Mouse (Mus musculus): Measurements from ENCODE around the gene Cdx2. TPM values are rescaled to one million over a fixed set of nuclear protein-coding genes. Genes with fewer than 3 reads are reported as not detected.

The Cdx2 gene
- polyA plus RNA-seq, 1 experiment: not detected

GRCm38 (mm10) chr5:147331547-147331946 is 24.5 kb upstream of the Cdx2 start:
- H3K4me3 ChIP-seq: no peak overlapping the region
- no peaks in the 10 kb centered on the region for H3K27me3 ChIP-seq (ENCODE audit: control insufficient read depth, insufficient read depth, insufficient read length)
- H3K4me2 ChIP-seq (ENCODE audit: low read depth): no peak overlapping the region
- H3ac ChIP-seq (ENCODE audit: control insufficient read depth, insufficient read length): no peak overlapping the region
- H3K36me3 ChIP-seq (ENCODE audit: control insufficient read depth, insufficient read depth): no peaks in the 10 kb centered on the region
- no peak for TF ChIP-seq TCF12 (IDR thresholded peaks at IDR 0.05; ENCODE audit: insufficient read depth, poor library complexity, severe bottlenecking)
- no peak for TF ChIP-seq USF1 (IDR thresholded peaks at IDR 0.05; ENCODE audit: low read depth)
- no peak for TF ChIP-seq POLR2AphosphoS2 (IDR thresholded peaks at IDR 0.05; ENCODE audit: insufficient read length, low read depth)
- no peak for TF ChIP-seq SRF (IDR thresholded peaks at IDR 0.05; ENCODE audit: control insufficient read depth, insufficient read length, low read depth)
- TF ChIP-seq E2F4 (IDR thresholded peaks at IDR 0.05; ENCODE audit: insufficient read depth): no peak
- TF ChIP-seq MYOD1 (IDR thresholded peaks at IDR 0.05; ENCODE audit: control insufficient read depth in 1 of 3, insufficient read length in 2 of 3, low read depth in 2 of 3): no peak
- TF ChIP-seq MYOG (IDR thresholded peaks at IDR 0.05; ENCODE audit: control insufficient read depth in 1 of 3, insufficient read depth in 1 of 3, insufficient read length in 2 of 3, low read depth in 2 of 3): no peak
- no peak for TF ChIP-seq POLR2A (IDR thresholded peaks at IDR 0.05; ENCODE audit: insufficient read length, low read depth)
- TF ChIP-seq CEBPB (IDR thresholded peaks at IDR 0.05; ENCODE audit: insufficient read depth, poor library complexity, severe bottlenecking): no peak
- TF ChIP-seq MAX (IDR thresholded peaks at IDR 0.05; ENCODE audit: low read depth): no peak
- no peak for TF ChIP-seq REST (IDR thresholded peaks at IDR 0.05; ENCODE audit: insufficient read depth, insufficient read length)
- TF ChIP-seq TCF3 (IDR thresholded peaks at IDR 0.05; ENCODE audit: insufficient read length, low read depth): no peak
- no peaks in the 10 kb centered on the region for H3K79me2 ChIP-seq (ENCODE audit: control insufficient read depth, insufficient read depth)

- Histone ChIP-seq H3K4me3 (no peak overlapping the region), H3K79me2 (ENCODE audit: control insufficient read depth, insufficient read depth) (no peaks in the 10 kb centered on the region), H3ac (ENCODE audit: control insufficient read depth, insufficient read length) (no peak overlapping the region), H3K4me2 (ENCODE audit: low read depth) (no peak overlapping the region), H3K27me3 (ENCODE audit: control insufficient read depth, insufficient read depth, insufficient read length) (no peaks in the 10 kb centered on the region), H3K36me3 (ENCODE audit: control insufficient read depth, insufficient read depth) (no peaks in the 10 kb centered on the region)
- TF ChIP-seq POLR2AphosphoS2 (IDR thresholded peaks at IDR 0.05; ENCODE audit: insufficient read length, low read depth) (no peak), POLR2A (IDR thresholded peaks at IDR 0.05; ENCODE audit: insufficient read length, low read depth) (no peak), TCF12 (IDR thresholded peaks at IDR 0.05; ENCODE audit: insufficient read depth, poor library complexity, severe bottlenecking) (no peak), E2F4 (IDR thresholded peaks at IDR 0.05; ENCODE audit: insufficient read depth) (no peak), MYOD1 (IDR thresholded peaks at IDR 0.05; ENCODE audit: control insufficient read depth in 1 of 3, insufficient read length in 2 of 3, low read depth in 2 of 3) (no peak), REST (IDR thresholded peaks at IDR 0.05; ENCODE audit: insufficient read depth, insufficient read length) (no peak), SRF (IDR thresholded peaks at IDR 0.05; ENCODE audit: control insufficient read depth, insufficient read length, low read depth) (no peak), TCF3 (IDR thresholded peaks at IDR 0.05; ENCODE audit: insufficient read length, low read depth) (no peak), MYOG (IDR thresholded peaks at IDR 0.05; ENCODE audit: control insufficient read depth in 1 of 3, insufficient read depth in 1 of 3, insufficient read length in 2 of 3, low read depth in 2 of 3) (no peak), MAX (IDR thresholded peaks at IDR 0.05; ENCODE audit: low read depth) (no peak)
Observed at GRCm38 (mm10) chr5:147329946-147330345, 22.9 kb upstream of the Cdx2 start.

- Histone ChIP-seq H3K27me3 (ENCODE audit: control insufficient read depth, insufficient read depth, insufficient read length) (peaks cover 2% of the 10 kb centered on the region), H3K79me2 (ENCODE audit: control insufficient read depth, insufficient read depth) (no peaks in the 10 kb centered on the region), H3K4me2 (ENCODE audit: low read depth) (no peak overlapping the region), H3K4me3 (no peak overlapping the region), H3K36me3 (ENCODE audit: control insufficient read depth, insufficient read depth) (no peaks in the 10 kb centered on the region), H3ac (ENCODE audit: control insufficient read depth, insufficient read length) (no peak overlapping the region)
- TF ChIP-seq CEBPB (IDR thresholded peaks at IDR 0.05; ENCODE audit: insufficient read depth, poor library complexity, severe bottlenecking): no peak
- TF ChIP-seq POLR2A (IDR thresholded peaks at IDR 0.05; ENCODE audit: insufficient read length, low read depth): no peak
- no peak for TF ChIP-seq USF1 (IDR thresholded peaks at IDR 0.05; ENCODE audit: low read depth)
- no peak for TF ChIP-seq REST (IDR thresholded peaks at IDR 0.05; ENCODE audit: insufficient read depth, insufficient read length)
- TF ChIP-seq SRF (IDR thresholded peaks at IDR 0.05; ENCODE audit: control insufficient read depth, insufficient read length, low read depth): no peak
- no peak for TF ChIP-seq MAX (IDR thresholded peaks at IDR 0.05; ENCODE audit: low read depth)
- TF ChIP-seq MYOG (IDR thresholded peaks at IDR 0.05; ENCODE audit: control insufficient read depth in 1 of 3, insufficient read depth in 1 of 3, insufficient read length in 2 of 3, low read depth in 2 of 3): no peak
- no peak for TF ChIP-seq POLR2AphosphoS2 (IDR thresholded peaks at IDR 0.05; ENCODE audit: insufficient read length, low read depth)
- no peak for TF ChIP-seq TCF12 (IDR thresholded peaks at IDR 0.05; ENCODE audit: insufficient read depth, poor library complexity, severe bottlenecking)
- TF ChIP-seq E2F4 (IDR thresholded peaks at IDR 0.05; ENCODE audit: insufficient read depth): no peak
- no peak for TF ChIP-seq MYOD1 (IDR thresholded peaks at IDR 0.05; ENCODE audit: control insufficient read depth in 1 of 3, insufficient read length in 2 of 3, low read depth in 2 of 3)
- no peak for TF ChIP-seq TCF3 (IDR thresholded peaks at IDR 0.05; ENCODE audit: insufficient read length, low read depth)
Observed at GRCm38 (mm10) chr5:147327636-147328035, 20.6 kb upstream of the Cdx2 start.

- H3K4me3 ChIP-seq: no peak overlapping the region
Observed at GRCm38 (mm10) chr5:147325931-147326330, 18.9 kb upstream of the Cdx2 start.

More at GRCm38 (mm10) chr5:147325931-147326330, 18.9 kb upstream of the Cdx2 start:
- no peak overlapping the region for H3K4me2 ChIP-seq (ENCODE audit: low read depth)
- no peak overlapping the region for H3ac ChIP-seq (ENCODE audit: control insufficient read depth, insufficient read length)
- TF ChIP-seq SRF (IDR thresholded peaks at IDR 0.05; ENCODE audit: control insufficient read depth, insufficient read length, low read depth): no peak
- no peak for TF ChIP-seq E2F4 (IDR thresholded peaks at IDR 0.05; ENCODE audit: insufficient read depth)
- TF ChIP-seq MAX (IDR thresholded peaks at IDR 0.05; ENCODE audit: low read depth): no peak
- TF ChIP-seq TCF3 (IDR thresholded peaks at IDR 0.05; ENCODE audit: insufficient read length, low read depth): no peak
- TF ChIP-seq REST (IDR thresholded peaks at IDR 0.05; ENCODE audit: insufficient read depth, insufficient read length): no peak
- no peak for TF ChIP-seq TCF12 (IDR thresholded peaks at IDR 0.05; ENCODE audit: insufficient read depth, poor library complexity, severe bottlenecking)
- no peak for TF ChIP-seq MYOG (IDR thresholded peaks at IDR 0.05; ENCODE audit: control insufficient read depth in 1 of 3, insufficient read depth in 1 of 3, insufficient read length in 2 of 3, low read depth in 2 of 3)
- TF ChIP-seq POLR2AphosphoS2 (IDR thresholded peaks at IDR 0.05; ENCODE audit: insufficient read length, low read depth): no peak
- no peak for TF ChIP-seq CEBPB (IDR thresholded peaks at IDR 0.05; ENCODE audit: insufficient read depth, poor library complexity, severe bottlenecking)
- TF ChIP-seq USF1 (IDR thresholded peaks at IDR 0.05; ENCODE audit: low read depth): no peak
- TF ChIP-seq POLR2A (IDR thresholded peaks at IDR 0.05; ENCODE audit: insufficient read length, low read depth): no peak
- no peak for TF ChIP-seq MYOD1 (IDR thresholded peaks at IDR 0.05; ENCODE audit: control insufficient read depth in 1 of 3, insufficient read length in 2 of 3, low read depth in 2 of 3)
- H3K79me2 ChIP-seq (ENCODE audit: control insufficient read depth, insufficient read depth): no peaks in the 10 kb centered on the region
- H3K27me3 ChIP-seq (ENCODE audit: control insufficient read depth, insufficient read depth, insufficient read length): peaks cover 19% of the 10 kb centered on the region
- no peaks in the 10 kb centered on the region for H3K36me3 ChIP-seq (ENCODE audit: control insufficient read depth, insufficient read depth)
